Mouse (Mus musculus) brain, embryonic 14.5 days (tissue): ENCODE measurements around the gene Lrrc8e.

Source experiments
- CTCF ChIP-seq: fragments of 200-500 bp; IDR thresholded peaks from 2 replicates; pipeline ENCODE4 v1.5.1; 2012; ENCODE audit warnings: inconsistent platforms, mild to moderate bottlenecking, moderate library complexity, borderline replicate concordance; ENCODE audit not compliant: insufficient read depth, insufficient read length; ENCODE audit errors: extremely low read depth
- POLR2A ChIP-seq: fragments of 200-500 bp; IDR thresholded peaks from 2 replicates; pipeline ENCODE4 v1.6.1; 2012; ENCODE audit warnings: mild to moderate bottlenecking, inconsistent platforms, borderline replicate concordance; ENCODE audit not compliant: poor library complexity, insufficient read depth, insufficient read length, severe bottlenecking; ENCODE audit errors: extremely low read depth

- TF ChIP-seq POLR2A = no peak
- TF ChIP-seq CTCF = no peak
Measured at GRCm38 (mm10) chr8:4205246-4206123, 21.1 kb upstream of the Lrrc8e start.
